Mouse (Mus musculus) heart, postnatal 25 days (tissue): ENCODE data around the gene Ppp5c. TPM values are rescaled to one million over a fixed set of nuclear protein-coding genes. Genes with fewer than 3 reads are reported as not detected.

Experiments
- total RNA-seq, 2 experiments: library from RNA; stranded (reverse); gene quantifications; 2 replicates each; pipeline ENCODE4 v1.2.3; 2021

The Ppp5c gene
- total RNA-seq, 2 experiments from 2014 or later = 97.5 to 102 TPM

Other genes with a start within 250 kb of the Ppp5c start
- gene Slc1a5, start 246.6 kb downstream of the Ppp5c start, total RNA-seq = 10 to 100 TPM; 18.5 to 22.8 TPM
- gene Strn4, start 212.0 kb downstream of the Ppp5c start, total RNA-seq = 10 to 100 TPM; 54.8 to 65.5 TPM
- gene Fkrp, start 211.2 kb downstream of the Ppp5c start, total RNA-seq = 10 to 100 TPM; 46.2 to 48.0 TPM
- 10 to 100 TPM; 18.0 to 22.9 TPM for gene Prkd2, start 185.0 kb downstream of the Ppp5c start, total RNA-seq
- 10 to 100 TPM; 15.2 to 17.4 TPM for gene Dact3, start 152.6 kb downstream of the Ppp5c start, total RNA-seq
- under 1 TPM; 0.45 to 0.86 TPM for gene Gng8, start 136.1 kb downstream of the Ppp5c start, total RNA-seq
- 1 to 10 TPM; 2.1 to 3.1 TPM for gene Ptgir, start 121.4 kb downstream of the Ppp5c start, total RNA-seq
- gene Calm3, start 103.8 kb downstream of the Ppp5c start, total RNA-seq = 100 to 1,000 TPM; 196 to 203 TPM
- 1 to 10 TPM; 3.7 to 4.1 TPM for gene Pnmal2, start 83.2 kb downstream of the Ppp5c start, total RNA-seq
- not detected for gene Pnmal1, start 68.2 kb downstream of the Ppp5c start, total RNA-seq
- gene Gm42372, start 44.8 kb downstream of the Ppp5c start, total RNA-seq = not detected
- gene Ccdc8, start 35.2 kb downstream of the Ppp5c start, total RNA-seq = 1 to 10 TPM; 5.2 to 6.5 TPM
- 1 to 10 TPM; 1.8 to 1.9 TPM for gene Hif3a, start 34.5 kb upstream of the Ppp5c start, total RNA-seq
- under 1 TPM; 0.14 to 0.16 TPM for gene Psg16, start 46.1 kb upstream of the Ppp5c start, total RNA-seq
- not detected for gene Ceacam3, start 122.4 kb upstream of the Ppp5c start, total RNA-seq
- not detected for gene Psg29, start 175.6 kb upstream of the Ppp5c start, total RNA-seq